Comparison of ENCODE assay signal across 28 mouse cellular contexts in genomic region chr16:87678667-87679066, GRCm38 (mm10).
"Had no signal": no experiment of that assay in that cellular context is flagged by ENCODE, and none has a peak within 500 bp of the region (broad histone marks: within the 10 kb centered on the region; RNA-seq: fewer than 3 reads in every experiment).

No protein-coding gene starts in this region.

- H3K4me2 ChIP-seq: heart, embryonic 11.5 days; heart, embryonic 13.5 days; heart, embryonic 15.5 days; hindbrain, embryonic 12.5 days; hindbrain, embryonic 15.5 days; kidney, embryonic 15.5 days; limb, embryonic 13.5 days; limb, embryonic 15.5 days; liver, embryonic 11.5 days; liver, embryonic 13.5 days had no signal

- H3K9ac ChIP-seq: heart, embryonic 13.5 days; heart, embryonic 15.5 days; hindbrain, embryonic 12.5 days; hindbrain, embryonic 15.5 days; kidney, embryonic 15.5 days; limb, embryonic 13.5 days; limb, embryonic 15.5 days; liver, embryonic 13.5 days had no signal

- H3K9me3 ChIP-seq: heart, embryonic 13.5 days; heart, embryonic 15.5 days; hindbrain, embryonic 10.5 days; hindbrain, embryonic 12.5 days; hindbrain, embryonic 15.5 days; kidney, embryonic 15.5 days; limb, embryonic 13.5 days; limb, embryonic 15.5 days; liver, embryonic 13.5 days had no signal

- H3K27ac ChIP-seq: gastrocnemius, adult 2 months; heart, adult 2 months; heart, embryonic 13.5 days; heart, embryonic 15.5 days; hindbrain, embryonic 10.5 days; hindbrain, embryonic 12.5 days; hindbrain, embryonic 15.5 days; hindbrain, postnatal 0 days; kidney, embryonic 15.5 days; kidney, postnatal 0 days; limb, embryonic 13.5 days; limb, embryonic 15.5 days; liver, embryonic 13.5 days had no signal

- H3K36me3 ChIP-seq: heart, embryonic 13.5 days; heart, embryonic 15.5 days; hindbrain, embryonic 10.5 days; hindbrain, embryonic 12.5 days; hindbrain, embryonic 15.5 days; kidney, embryonic 15.5 days; limb, embryonic 13.5 days; limb, embryonic 15.5 days; liver, embryonic 13.5 days had no signal

- H3K4me1 ChIP-seq: hindbrain, embryonic 12.5 days; hindbrain, embryonic 15.5 days; limb, embryonic 15.5 days had no signal

- H3K4me3 ChIP-seq: gastrocnemius, adult 2 months; heart, adult 2 months; heart, embryonic 13.5 days; heart, embryonic 15.5 days; hindbrain, embryonic 10.5 days; hindbrain, embryonic 12.5 days; hindbrain, embryonic 15.5 days; kidney, embryonic 15.5 days; limb, embryonic 13.5 days; limb, embryonic 15.5 days; liver, embryonic 13.5 days had no signal

- H3K27me3 ChIP-seq: heart, embryonic 15.5 days; hindbrain, embryonic 12.5 days; hindbrain, embryonic 15.5 days; kidney, embryonic 15.5 days; limb, embryonic 13.5 days; limb, embryonic 15.5 days; liver, embryonic 13.5 days had no signal

- ATAC-seq: hindbrain, postnatal 0 days; intestine, embryonic 16.5 days had no signal

- DNase-seq: gastrocnemius, adult 2 months; gastrocnemius, postnatal 10 days; gastrocnemius, postnatal 25 days; heart, adult 2 months; heart, postnatal 14 days; heart, postnatal 36 days; kidney, adult 11 months; kidney, adult 2 months; kidney, adult 9 months; kidney, postnatal 14 days; kidney, postnatal 36 days; layer of hippocampus, adult 9-11 months; layer of hippocampus, postnatal 36 days; left cerebral cortex, postnatal 4 days; liver, embryonic 13.5 days had no signal
